20 mouse cellular contexts compared by ENCODE assay signal in genomic region chr6:3560009-3560408, GRCm38 (mm10).
A peak's percentile ranks its signal among the peaks of the same experiment; 100 is the strongest.
DNase-seq lines count a peak whose midpoint lies in the region; ATAC-seq lines count a peak whose summit lies in the region.
"Had no signal": no experiment of that assay in that cellular context is flagged by ENCODE, and none has a peak within 500 bp of the region (broad histone marks: within the 10 kb centered on the region; RNA-seq: fewer than 3 reads in every experiment).

No protein-coding gene starts in this region.

- no peak overlapping the region for H3K4me2 ChIP-seq in hindbrain, embryonic 15.5 days
- H3K4me2 ChIP-seq in hindbrain, embryonic 14.5 days (replicated peaks), result no peak overlapping the region
- no peak overlapping the region for H3K4me2 ChIP-seq in embryonic facial prominence, embryonic 11.5 days (ENCODE audit: low read depth, low read length)
- H3K4me2 ChIP-seq: liver, embryonic 11.5 days; lung, embryonic 14.5 days had no signal

- no peaks in the 10 kb centered on the region for H3K9me3 ChIP-seq in hindbrain, embryonic 15.5 days
- no peaks in the 10 kb centered on the region for H3K9me3 ChIP-seq in hindbrain, embryonic 14.5 days (ENCODE audit: control insufficient read depth, low read length)
- H3K9me3 ChIP-seq in embryonic facial prominence, embryonic 11.5 days (replicated peaks; ENCODE audit: control insufficient read depth, low read length), result no peaks in the 10 kb centered on the region

- H3K4me1 ChIP-seq in hindbrain, embryonic 15.5 days (replicated peaks), result no peaks in the 10 kb centered on the region
- no peaks in the 10 kb centered on the region for H3K4me1 ChIP-seq in hindbrain, embryonic 14.5 days (replicated peaks; ENCODE audit: control insufficient read depth, insufficient read depth, low read length)
- H3K4me1 ChIP-seq in embryonic facial prominence, embryonic 11.5 days (ENCODE audit: control insufficient read depth, insufficient read depth, low read length), result no peaks in the 10 kb centered on the region

- peak; percentile 6 to 14 for DNase-seq in cerebellum, postnatal 10 days
- no peak for DNase-seq in cerebellum, adult 11-12 months
- DNase-seq in hindbrain, embryonic 14.5 days (ENCODE audit: low spot score), result no peak
- peak; percentile 52 for DNase-seq in embryonic facial prominence, embryonic 11.5 days (ENCODE audit: low spot score)
- DNase-seq in heart, postnatal 10 days, result no peak
- DNase-seq in kidney, adult 18-20 months, result no peak
- DNase-seq: adrenal gland, adult 8-10 months; cerebellum, postnatal 36 days; gastrocnemius, postnatal 10 days; heart, postnatal 14 days; kidney, adult 11 months; kidney, postnatal 36 days; left cerebral cortex, postnatal 4 days; lung, embryonic 14.5 days; right cerebral cortex, postnatal 25 days; thymus, postnatal 4 days had no signal

- H3K27ac ChIP-seq in hindbrain, embryonic 15.5 days (replicated peaks), result no peak overlapping the region
- H3K27ac ChIP-seq in hindbrain, embryonic 14.5 days, result no peak overlapping the region
- H3K27ac ChIP-seq in embryonic facial prominence, embryonic 11.5 days (replicated peaks; ENCODE audit: low read depth, low read length), result no peak overlapping the region

- 69% methylated on average over 5 of the region's 5 CpGs for WGBS in hindbrain, embryonic 15.5 days
- WGBS in hindbrain, embryonic 14.5 days, result 76% methylated on average over 5 of the region's 5 CpGs
- 42% methylated on average over 5 of the region's 5 CpGs for WGBS in embryonic facial prominence, embryonic 11.5 days

- H3K27me3 ChIP-seq in hindbrain, embryonic 15.5 days, result no peaks in the 10 kb centered on the region
- no peaks in the 10 kb centered on the region for H3K27me3 ChIP-seq in hindbrain, embryonic 14.5 days (ENCODE audit: control insufficient read depth, insufficient read depth, low read length)
- no peaks in the 10 kb centered on the region for H3K27me3 ChIP-seq in embryonic facial prominence, embryonic 11.5 days (ENCODE audit: control insufficient read depth, insufficient read depth, low read length)

- no peaks in the 10 kb centered on the region for H3K36me3 ChIP-seq in hindbrain, embryonic 15.5 days
- H3K36me3 ChIP-seq in hindbrain, embryonic 14.5 days (replicated peaks; ENCODE audit: control insufficient read depth, insufficient read depth), result peaks cover 7% of the 10 kb centered on the region; the same call in 1 of the 2 replicates
- no peaks in the 10 kb centered on the region for H3K36me3 ChIP-seq in embryonic facial prominence, embryonic 11.5 days (replicated peaks; ENCODE audit: control insufficient read depth, insufficient read depth, low read depth, low read length)

- intact Hi-C loops in heart, postnatal 10 days (cut with DNase I), result no loop called here

- H3K4me3 ChIP-seq in hindbrain, embryonic 15.5 days, result no peak overlapping the region
- H3K4me3 ChIP-seq in hindbrain, embryonic 14.5 days (replicated peaks; ENCODE audit: low read length), result no peak overlapping the region
- H3K4me3 ChIP-seq in embryonic facial prominence, embryonic 11.5 days (ENCODE audit: low read depth, low read length), result no peak overlapping the region

- no peak overlapping the region for H3K9ac ChIP-seq in hindbrain, embryonic 15.5 days
- no peak overlapping the region for H3K9ac ChIP-seq in hindbrain, embryonic 14.5 days
- H3K9ac ChIP-seq in embryonic facial prominence, embryonic 11.5 days (replicated peaks; ENCODE audit: low read length), result no peak overlapping the region
- H3K9ac ChIP-seq: lung, embryonic 14.5 days had no signal

- ATAC-seq in hindbrain, embryonic 15.5 days (ENCODE audit: low FRiP score, low read depth), result peak; percentile 48; the same call in 1 of the 2 replicates
- no peak for ATAC-seq in hindbrain, embryonic 14.5 days (ENCODE audit: low FRiP score)
- no peak for ATAC-seq in embryonic facial prominence, embryonic 11.5 days (replicated peaks; ENCODE audit: insufficient number of reproducible peaks, low FRiP score, low TSS enrichment, low read depth)
- peak; percentile 47 for ATAC-seq in megakaryocyte, adult 5-6 weeks (ENCODE audit: poor library complexity, severe bottlenecking)
- ATAC-seq: midbrain, embryonic 16.5 days had no signal

Comparison
In these comparisons a context has a peak if more than half of its experiments do, and no peak if none do; other contexts are left out.
1. DNase-seq: peak in cerebellum, postnatal 10 days (2 of 2) and embryonic facial prominence, embryonic 11.5 days (single experiment); none in cerebellum, adult 11-12 months (single experiment), hindbrain, embryonic 14.5 days (single experiment), heart, postnatal 10 days (0 of 2) and kidney, adult 18-20 months (single experiment).
2. ATAC-seq: peak in hindbrain, embryonic 15.5 days (single experiment) and megakaryocyte, adult 5-6 weeks (single experiment); none in hindbrain, embryonic 14.5 days (single experiment) and embryonic facial prominence, embryonic 11.5 days (single experiment).